Mouse (Mus musculus): ENCODE results near the gene Scap. TPM values are rescaled to one million over a fixed set of nuclear protein-coding genes. Genes with fewer than 3 reads are reported as not detected.

Scap gene
- polyA plus RNA-seq, 1 experiment from 2014 or later: 33.4 TPM

GRCm38 (mm10) chr9:110419511-110420112, 86.5 kb downstream of the Scap start, which contains the start of gene Ngp:
Gene Ngp, plus strand, starts transcription at chr9:110419747.
- Histone ChIP-seq H3K9ac (ENCODE audit: low read depth, low read length) (no peak within 1 kb of the TSS), H3K4me3 (replicated peaks; ENCODE audit: low read depth, low read length) (no peak within 1 kb of the TSS), H3K4me1 (replicated peaks; ENCODE audit: insufficient read depth, low read length) (no peaks in the 10 kb centered on the region; the same call in 1 of the 2 replicates), H3K4me2 (ENCODE audit: low read length) (no peak within 1 kb of the TSS), H3K9me3 (replicated peaks; ENCODE audit: low read length) (no peaks in the 10 kb centered on the region), H3K36me3 (ENCODE audit: insufficient read depth, low read length) (no peaks in the 10 kb centered on the region), H3K27ac (no peak within 1 kb of the TSS), H3K27me3 (ENCODE audit: insufficient read depth, low read length) (no peaks in the 10 kb centered on the region)
- no peak for TF ChIP-seq CTCF (IDR thresholded peaks at IDR 0.05; ENCODE audit: low read depth)
- 89% methylated on average over 12 of the region's 12 CpGs for WGBS
- ATAC-seq (replicated peaks; ENCODE audit: low FRiP score, low read depth) (no peak), DNase-seq (ENCODE audit: low spot score) (no peak)

GRCm38 (mm10) chr9:110431241-110431640, 98.2 kb downstream of the Scap start:
- H3K9me3 ChIP-seq (replicated peaks; ENCODE audit: low read length): no peaks in the 10 kb centered on the region
- H3K9ac ChIP-seq (ENCODE audit: low read depth, low read length): no peak overlapping the region
- no peak overlapping the region for H3K4me3 ChIP-seq (replicated peaks; ENCODE audit: low read depth, low read length)
- DNase-seq (ENCODE audit: low spot score): no peak
- H3K27me3 ChIP-seq (ENCODE audit: insufficient read depth, low read length): no peaks in the 10 kb centered on the region
- no peak overlapping the region for H3K27ac ChIP-seq
- 87% methylated on average over 8 of the region's 8 CpGs for WGBS
- ATAC-seq (replicated peaks; ENCODE audit: low FRiP score, low read depth): no peak
- TF ChIP-seq CTCF (IDR thresholded peaks at IDR 0.05; ENCODE audit: low read depth): no peak
- no peaks in the 10 kb centered on the region for H3K4me1 ChIP-seq (replicated peaks; ENCODE audit: insufficient read depth, low read length)
- H3K36me3 ChIP-seq (ENCODE audit: insufficient read depth, low read length): peaks cover 32% of the 10 kb centered on the region; the same call in 1 of the 2 replicates
- no peak overlapping the region for H3K4me2 ChIP-seq (ENCODE audit: low read length)

GRCm38 (mm10) chr9:110433045-110433444, 100.0 kb downstream of the Scap start:
- H3K9me3 ChIP-seq (replicated peaks; ENCODE audit: low read length): no peaks in the 10 kb centered on the region
- H3K4me3 ChIP-seq (replicated peaks; ENCODE audit: low read depth, low read length): no peak overlapping the region
- no peak overlapping the region for H3K27ac ChIP-seq
- no peaks in the 10 kb centered on the region for H3K4me1 ChIP-seq (replicated peaks; ENCODE audit: insufficient read depth, low read length)
- TF ChIP-seq CTCF (IDR thresholded peaks at IDR 0.05; ENCODE audit: low read depth): no peak
- no peak overlapping the region for H3K9ac ChIP-seq (ENCODE audit: low read depth, low read length)
- H3K36me3 ChIP-seq (ENCODE audit: insufficient read depth, low read length): peaks cover 26% of the 10 kb centered on the region; the same call in 1 of the 2 replicates
- 96% methylated on average over 2 of the region's 2 CpGs for WGBS
- H3K27me3 ChIP-seq (ENCODE audit: insufficient read depth, low read length): no peaks in the 10 kb centered on the region
- no peak overlapping the region for H3K4me2 ChIP-seq (ENCODE audit: low read length)
- ATAC-seq (replicated peaks; ENCODE audit: low FRiP score, low read depth): no peak
- no peak for DNase-seq (ENCODE audit: low spot score)

Other genes with a start within 250 kb of the Scap start
- gene Smarcc1, start 215.6 kb upstream of the Scap start, polyA plus RNA-seq (2015; fragmentation: Nextera tagmentation; extraction: Ambion mirVana): 58.1 and 63.8 TPM in 2 replicates
- 86.5 and 88.9 TPM in 2 replicates for gene Dhx30, start 215.5 kb upstream of the Scap start, polyA plus RNA-seq (2015; fragmentation: Nextera tagmentation; extraction: Ambion mirVana)
- 2.3 and 2.8 TPM in 2 replicates for gene Cspg5, start 89.5 kb upstream of the Scap start, polyA plus RNA-seq (2015; fragmentation: Nextera tagmentation; extraction: Ambion mirVana)
- gene Elp6, start 28.1 kb upstream of the Scap start, polyA plus RNA-seq (2015; fragmentation: Nextera tagmentation; extraction: Ambion mirVana): 15.7 and 17.8 TPM in 2 replicates
- 11.7 and 11.8 TPM in 2 replicates for gene Ptpn23, start 74.9 kb downstream of the Scap start, polyA plus RNA-seq (2015; fragmentation: Nextera tagmentation; extraction: Ambion mirVana)
- gene Ngp, start 86.5 kb downstream of the Scap start, polyA plus RNA-seq (2015; fragmentation: Nextera tagmentation; extraction: Ambion mirVana): 3.0 and 3.9 TPM in 2 replicates
- 5.6 and 5.8 TPM in 2 replicates for gene Klhl18, start 143.4 kb downstream of the Scap start, polyA plus RNA-seq (2015; fragmentation: Nextera tagmentation; extraction: Ambion mirVana)
- 1.2 and 1.5 TPM in 2 replicates for gene Kif9, start 143.7 kb downstream of the Scap start, polyA plus RNA-seq (2015; fragmentation: Nextera tagmentation; extraction: Ambion mirVana)
- 23.7 and 24.5 TPM in 2 replicates for gene Setd2, start 199.3 kb downstream of the Scap start, polyA plus RNA-seq (2015; fragmentation: Nextera tagmentation; extraction: Ambion mirVana)